Mouse (Mus musculus) heart, embryonic 16.5 days (tissue): ENCODE measurements at regions not wholly inside any gene's neighbourhood (a gene's known extent, or its start where the extent isn't known, plus 50 kb on each side); places are given as distances from the start of the nearest gene placed in this dataset.

ENCODE experiments used
- ATAC-seq: fragments of 200-750 bp; cut with Nextera tagmentation; replicated peaks from 2 replicates; pipeline ENCODE4 v1.8.0; 2017; ENCODE audit warnings: moderate number of reproducible peaks; ENCODE audit not compliant: insufficient read depth, low FRiP score; ENCODE audit errors: extremely low read depth
- H3K27ac ChIP-seq: fragments of 300-500 bp; sonication (generic); 2 replicates; pipeline ENCODE4 v1.5.1; 2014; ENCODE audit warnings: mild to moderate bottlenecking, low read length, control low read depth, moderate library complexity
- H3K27me3 ChIP-seq: fragments of 300-500 bp; sonication (generic); 2 replicates; pipeline ENCODE4 v1.6.1; 2014; ENCODE audit warnings: low read length, mixed read lengths; ENCODE audit not compliant: control insufficient read depth, insufficient read depth
- H3K36me3 ChIP-seq: fragments of 300-500 bp; sonication (generic); 2 replicates; pipeline ENCODE4 v1.6.1; 2014; ENCODE audit not compliant: control insufficient read depth, insufficient read depth
- H3K4me1 ChIP-seq: fragments of 300-500 bp; sonication (generic); 2 replicates; pipeline ENCODE4 v1.6.1; 2014; ENCODE audit warnings: low read length, mixed read lengths; ENCODE audit not compliant: control insufficient read depth, insufficient read depth
- H3K4me2 ChIP-seq: fragments of 300-500 bp; sonication (generic); 2 replicates; pipeline ENCODE4 v1.6.1; 2014; ENCODE audit warnings: low read depth, mild to moderate bottlenecking, control low read depth, low read length
- H3K4me3 ChIP-seq: fragments of 300-500 bp; sonication (generic); 2 replicates; pipeline ENCODE4 v1.5.1; 2014; ENCODE audit warnings: mild to moderate bottlenecking, control low read depth, low read length
- H3K9ac ChIP-seq: fragments of 300-500 bp; sonication (generic); 2 replicates; pipeline ENCODE4 v1.6.1; 2014; ENCODE audit warnings: low read length, control low read depth
- H3K9me3 ChIP-seq: fragments of 300-500 bp; sonication (generic); replicated peaks from 2 replicates; pipeline ENCODE4 v1.6.1; 2016; ENCODE audit warnings: low read length; ENCODE audit not compliant: control insufficient read depth
- whole genome bisulfite sequencing: fragments of 180-500 bp; shearing (Covaris S2); extraction: QIAGEN DNeasy Blood & Tissue Kit; methylation state at CpG from one replicate; pipeline ENCODE4 v1.1.7; 2014; 5-methylcytosine and 5-hydroxymethylcytosine counted together

GRCm38 (mm10) chr4:47814030-47814429, 230.9 kb upstream of the Nr4a3 start:
- no peaks in the 10 kb centered on the region for H3K36me3 ChIP-seq
- ATAC-seq, result no peak
- 36% methylated on average over 7 of the region's 7 CpGs for WGBS
- no peak overlapping the region for H3K27ac ChIP-seq
- no peaks in the 10 kb centered on the region for H3K9me3 ChIP-seq
- H3K4me2 ChIP-seq, result peak overlapping the region; percentile 46
- H3K9ac ChIP-seq, result no peak overlapping the region
- H3K4me1 ChIP-seq, result no peaks in the 10 kb centered on the region
- no peak overlapping the region for H3K4me3 ChIP-seq
- H3K27me3 ChIP-seq, result no peaks in the 10 kb centered on the region

GRCm38 (mm10) chr4:47818371-47819159, 226.4 kb upstream of the Nr4a3 start:
- H3K36me3 ChIP-seq, result no peaks in the 10 kb centered on the region
- ATAC-seq, result no peak
- H3K4me2 ChIP-seq, result no peak overlapping the region
- H3K9me3 ChIP-seq, result no peaks in the 10 kb centered on the region
- no peak overlapping the region for H3K9ac ChIP-seq
- 85% methylated on average over 18 of the region's 18 CpGs for WGBS
- H3K27ac ChIP-seq, result no peak overlapping the region
- H3K27me3 ChIP-seq, result no peaks in the 10 kb centered on the region
- no peak overlapping the region for H3K4me3 ChIP-seq
- H3K4me1 ChIP-seq, result no peaks in the 10 kb centered on the region

- no peaks in the 10 kb centered on the region for H3K27me3 ChIP-seq
- no peaks in the 10 kb centered on the region for H3K9me3 ChIP-seq
- WGBS, result 79% methylated on average over 1 of the region's 1 CpGs
- no peak for ATAC-seq
- H3K4me2 ChIP-seq, result no peak overlapping the region
- no peak overlapping the region for H3K4me3 ChIP-seq
- no peak overlapping the region for H3K9ac ChIP-seq
- H3K27ac ChIP-seq, result no peak overlapping the region
- no peaks in the 10 kb centered on the region for H3K36me3 ChIP-seq
- H3K4me1 ChIP-seq, result no peaks in the 10 kb centered on the region
Measured at GRCm38 (mm10) chr4:47820562-47820961, 224.4 kb upstream of the Nr4a3 start.

- Histone ChIP-seq H3K4me2 (no peak overlapping the region), H3K36me3 (no peaks in the 10 kb centered on the region), H3K9ac (no peak overlapping the region), H3K4me3 (no peak overlapping the region), H3K9me3 (no peaks in the 10 kb centered on the region), H3K4me1 (no peaks in the 10 kb centered on the region), H3K27ac (no peak overlapping the region), H3K27me3 (no peaks in the 10 kb centered on the region)
- WGBS, result 83% methylated on average over 9 of the region's 9 CpGs
- ATAC-seq, result no peak
Measured at GRCm38 (mm10) chr4:47823299-47823698, 221.7 kb upstream of the Nr4a3 start.

- Histone ChIP-seq H3K27me3 (no peaks in the 10 kb centered on the region), H3K4me1 (no peaks in the 10 kb centered on the region), H3K27ac (no peak overlapping the region), H3K36me3 (no peaks in the 10 kb centered on the region), H3K9me3 (no peaks in the 10 kb centered on the region), H3K9ac (no peak overlapping the region), H3K4me2 (no peak overlapping the region), H3K4me3 (no peak overlapping the region)
- WGBS, result 83% methylated on average over 15 of the region's 15 CpGs
- no peak for ATAC-seq
Measured at GRCm38 (mm10) chr4:47824083-47824482, 220.9 kb upstream of the Nr4a3 start.

- no peak overlapping the region for H3K4me2 ChIP-seq
- no peaks in the 10 kb centered on the region for H3K36me3 ChIP-seq
- H3K27me3 ChIP-seq, result no peaks in the 10 kb centered on the region
- no peak overlapping the region for H3K27ac ChIP-seq
- WGBS, result 29% methylated on average over 2 of the region's 2 CpGs
- H3K9ac ChIP-seq, result no peak overlapping the region
- H3K4me3 ChIP-seq, result no peak overlapping the region
- no peaks in the 10 kb centered on the region for H3K9me3 ChIP-seq
- ATAC-seq, result no peak
- H3K4me1 ChIP-seq, result no peaks in the 10 kb centered on the region
Measured at GRCm38 (mm10) chr4:47832905-47833304, 212.0 kb upstream of the Nr4a3 start.

GRCm38 (mm10) chr4:47838411-47838810, 206.5 kb upstream of the Nr4a3 start:
- no peak overlapping the region for H3K4me3 ChIP-seq
- H3K27ac ChIP-seq, result no peak overlapping the region
- H3K36me3 ChIP-seq, result no peaks in the 10 kb centered on the region
- no peak overlapping the region for H3K9ac ChIP-seq
- H3K4me1 ChIP-seq, result no peaks in the 10 kb centered on the region
- H3K4me2 ChIP-seq, result no peak overlapping the region
- H3K9me3 ChIP-seq, result no peaks in the 10 kb centered on the region
- WGBS, result 62% methylated on average over 2 of the region's 2 CpGs
- ATAC-seq, result no peak
- no peaks in the 10 kb centered on the region for H3K27me3 ChIP-seq

- WGBS, result 57% methylated on average over 3 of the region's 3 CpGs
- Histone ChIP-seq H3K4me1 (no peaks in the 10 kb centered on the region; the same call in 1 of the 2 replicates), H3K27me3 (no peaks in the 10 kb centered on the region), H3K36me3 (no peaks in the 10 kb centered on the region), H3K4me3 (no peak overlapping the region), H3K9me3 (no peaks in the 10 kb centered on the region), H3K27ac (no peak overlapping the region), H3K4me2 (no peak overlapping the region), H3K9ac (no peak overlapping the region)
- ATAC-seq, result no peak
Measured at GRCm38 (mm10) chr4:47842128-47842656, 202.8 kb upstream of the Nr4a3 start.

- Histone ChIP-seq H3K4me2 (no peak overlapping the region), H3K9me3 (no peaks in the 10 kb centered on the region), H3K27me3 (no peaks in the 10 kb centered on the region), H3K4me1 (peaks cover 4% of the 10 kb centered on the region; the same call in 1 of the 2 replicates), H3K36me3 (no peaks in the 10 kb centered on the region), H3K9ac (no peak overlapping the region), H3K27ac (no peak overlapping the region), H3K4me3 (no peak overlapping the region)
- no peak for ATAC-seq
- WGBS, result 70% methylated on average over 4 of the region's 4 CpGs
Measured at GRCm38 (mm10) chr4:47845239-47845638, 199.7 kb upstream of the Nr4a3 start.
